Mouse (Mus musculus) cerebellum, adult 2 months (tissue): Measurements from ENCODE around the gene Gm21953. TPM values are rescaled to one million over a fixed set of nuclear protein-coding genes. Genes with fewer than 3 reads are reported as not detected.
"Not testable (repeated sequence)": the region's sequence is repeated elsewhere in the genome, so short reads cannot be mapped to it uniquely, and the experiment has no call there.

Experiments
- DNase-seq, 2 experiments: peaks; one replicate each; pipeline ENCODE4 v3.0.0; 2021
- H3K27ac ChIP-seq: fragments of 200-500 bp; 2 replicates; pipeline ENCODE4 v1.5.1; 2012; ENCODE audit warnings: low read length, control low read depth, inconsistent platforms; ENCODE audit not compliant: insufficient read depth
- H3K27me3 ChIP-seq: fragments of 200-500 bp; 2 replicates; pipeline ENCODE4 v1.6.1; 2012; ENCODE audit warnings: inconsistent platforms, mild to moderate bottlenecking, low read length, moderate library complexity; ENCODE audit not compliant: control insufficient read depth, insufficient read depth
- H3K4me1 ChIP-seq: fragments of 200-500 bp; 2 replicates; pipeline ENCODE4 v1.6.1; 2011; ENCODE audit warnings: low read length; ENCODE audit not compliant: control insufficient read depth, insufficient read depth
- H3K4me3 ChIP-seq: fragments of 200-500 bp; replicated peaks from 2 replicates; pipeline ENCODE3; 2011; ENCODE audit warnings: mild to moderate bottlenecking, low read depth, low read length, control low read depth; ENCODE audit not compliant: insufficient read depth
- WGBS: fragments of 180-500 bp; shearing (Covaris S2); methylation state at CpG from one replicate; pipeline ENCODE4 v1.1.7; 2018; 5-methylcytosine and 5-hydroxymethylcytosine counted together
- polyA plus RNA-seq: library from polyadenylated mRNA; depleted of rRNA; stranded (reverse); fragments of >200 nt; gene quantifications from 2 replicates; pipeline ENCODE4 v1.2.3, GENCODE M21; 2012; rRNA removed

Gm21953 gene
- not detected in 2 replicates for polyA plus RNA-seq

GRCm38 (mm10) chr4:42293967-42294366 lies at the start of gene Gm21953:
Gene Gm21953 (plus strand): TSS chr4:42294267.
- not testable (repeated sequence) for H3K4me1 ChIP-seq, H3K27me3 ChIP-seq
- WGBS, result no CpG with 5 or more reads among the region's 18 CpGs

GRCm38 (mm10) chr4:42255467-42255866 lies 38.6 kb upstream of the Gm21953 start, which contains the start of gene Ccl21b:
Gene Ccl21b (plus strand): TSS chr4:42255767.
- not testable (repeated sequence) for H3K27me3 ChIP-seq, H3K27ac ChIP-seq, H3K4me3 ChIP-seq, H3K4me1 ChIP-seq, DNase-seq
- WGBS, result no CpG with 5 or more reads among the region's 5 CpGs

More at GRCm38 (mm10) chr4:42293967-42294366, at the start of gene Gm21953:
- not testable (repeated sequence) for H3K27ac ChIP-seq, H3K4me3 ChIP-seq, DNase-seq

GRCm38 (mm10) chr4:42318034-42318433 lies 24.0 kb downstream of the Gm21953 start, which contains the start of gene Fam205a3:
Gene Fam205a3 (plus strand): TSS chr4:42318334.
- H3K4me3 ChIP-seq, H3K27me3 ChIP-seq, DNase-seq, H3K4me1 ChIP-seq, H3K27ac ChIP-seq: not testable (repeated sequence)
- WGBS, result no CpG with 5 or more reads among the region's 1 CpGs

Other genes starting within 250 kb of the Gm21953 start
- not detected in 2 replicates for gene Gm3893, start 203.1 kb upstream of the Gm21953 start, polyA plus RNA-seq
- 0.17 and 0.38 TPM in 2 replicates for gene Gm13304, start 179.4 kb upstream of the Gm21953 start, polyA plus RNA-seq
- 0.59 and 0.76 TPM in 2 replicates for gene Gm13306, start 140.8 kb upstream of the Gm21953 start, polyA plus RNA-seq
- 0.36 and 0.44 TPM in 2 replicates for gene Gm13305, start 125.7 kb upstream of the Gm21953 start, polyA plus RNA-seq
- not detected in 2 replicates for gene Gm10600, start 53.6 kb upstream of the Gm21953 start, polyA plus RNA-seq
- gene Ccl21b, start 38.5 kb upstream of the Gm21953 start, polyA plus RNA-seq, result not detected in 2 replicates
- 0.35 and 0.69 TPM in 2 replicates for gene Fam205a3, start 24.1 kb downstream of the Gm21953 start, polyA plus RNA-seq
- not detected in 2 replicates for gene Gm21586, start 145.1 kb downstream of the Gm21953 start, polyA plus RNA-seq
- gene Gm2163, start 172.5 kb downstream of the Gm21953 start, polyA plus RNA-seq, result 0.48 and 0.64 TPM in 2 replicates
- gene Fam205a2, start 233.9 kb downstream of the Gm21953 start, polyA plus RNA-seq, result 0.35 and 0.69 TPM in 2 replicates